Mouse (Mus musculus) fat pad, adult 2 months (tissue): ENCODE results near the gene Tha1.
"Not testable (repeated sequence)": the region's sequence is repeated elsewhere in the genome, so short reads cannot be mapped to it uniquely, and the experiment has no call there.

Source experiments
- DNase-seq: peaks from one replicate; pipeline ENCODE4 v3.0.0-alpha.2; 2011; ENCODE audit warnings: low read depth, low spot score; ENCODE audit errors: extremely low read depth

The Tha1 gene

DNA sequence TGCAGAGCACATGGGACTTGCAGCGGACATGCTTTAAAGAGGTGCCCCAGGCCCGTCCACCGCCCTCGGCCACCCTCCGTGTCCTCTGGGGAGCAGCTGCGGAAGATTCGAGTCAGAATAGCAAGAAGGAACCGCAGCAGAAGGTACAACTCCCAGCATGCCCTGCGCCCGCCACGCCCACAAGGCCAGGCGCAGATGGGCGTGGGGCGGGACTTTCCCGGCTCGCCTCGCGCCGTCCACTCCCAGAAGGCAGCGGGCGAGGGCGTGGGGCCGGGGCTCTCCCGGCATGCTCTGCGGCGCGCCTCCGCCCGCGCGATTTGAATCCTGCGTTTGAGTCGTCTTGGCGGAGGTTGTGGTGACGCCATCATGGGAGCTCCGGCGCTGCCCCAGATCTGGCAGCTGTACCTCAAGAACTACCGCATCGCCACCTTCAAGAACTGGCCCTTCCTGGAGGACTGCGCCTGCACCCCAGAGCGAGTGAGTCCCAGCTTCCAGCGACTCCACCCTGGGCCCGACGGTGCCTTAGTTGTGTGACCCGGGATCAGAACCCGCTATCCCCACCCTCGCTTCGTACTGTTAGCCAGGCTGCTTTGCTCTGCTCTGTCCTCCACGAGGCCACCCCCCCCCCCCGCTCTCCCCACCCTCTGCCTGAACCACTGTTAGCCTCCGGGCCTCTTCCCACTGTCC lies 24.2 kb downstream of the Tha1 start, which contains the start of gene Birc5:
Gene Birc5, plus strand, starts transcription at position 267 of the 687 bp plus-strand sequence.
- DNase-seq: no peak

DNA sequence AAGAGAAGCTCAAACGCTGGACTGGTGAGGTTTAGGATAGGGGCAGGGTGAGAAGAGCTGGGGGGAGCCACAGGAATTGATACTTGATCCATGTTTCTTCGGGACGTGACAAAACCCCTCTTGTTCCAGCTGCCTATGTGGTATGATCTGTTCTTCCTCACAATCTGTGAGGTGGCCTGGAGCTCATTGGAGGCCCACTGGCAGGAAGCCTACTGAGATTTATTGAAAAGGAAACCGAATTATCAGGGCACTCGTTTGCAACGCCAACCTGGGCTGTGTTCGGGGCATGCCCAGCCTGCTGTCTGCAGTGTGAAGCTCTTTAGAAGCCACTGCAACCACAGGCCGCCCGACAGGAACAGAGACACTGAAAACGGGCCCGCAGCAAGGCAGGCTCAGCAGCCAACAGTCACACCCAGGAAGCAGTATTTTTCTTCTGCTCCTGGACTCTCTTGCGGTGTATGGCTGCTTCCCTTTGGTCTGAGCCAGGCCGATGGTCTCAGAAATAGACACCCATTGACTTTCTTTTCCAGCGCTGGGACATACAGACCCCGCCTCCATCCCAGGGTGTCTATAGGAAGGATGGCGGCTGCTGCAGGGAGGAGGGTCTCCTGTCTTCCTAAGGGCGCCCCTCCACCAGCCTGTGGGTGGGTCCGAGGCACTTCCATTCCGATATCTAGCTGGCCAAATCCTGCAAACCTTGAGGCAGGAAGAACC lies 24.9 kb downstream of the Tha1 start:
- no peak for DNase-seq

DNA sequence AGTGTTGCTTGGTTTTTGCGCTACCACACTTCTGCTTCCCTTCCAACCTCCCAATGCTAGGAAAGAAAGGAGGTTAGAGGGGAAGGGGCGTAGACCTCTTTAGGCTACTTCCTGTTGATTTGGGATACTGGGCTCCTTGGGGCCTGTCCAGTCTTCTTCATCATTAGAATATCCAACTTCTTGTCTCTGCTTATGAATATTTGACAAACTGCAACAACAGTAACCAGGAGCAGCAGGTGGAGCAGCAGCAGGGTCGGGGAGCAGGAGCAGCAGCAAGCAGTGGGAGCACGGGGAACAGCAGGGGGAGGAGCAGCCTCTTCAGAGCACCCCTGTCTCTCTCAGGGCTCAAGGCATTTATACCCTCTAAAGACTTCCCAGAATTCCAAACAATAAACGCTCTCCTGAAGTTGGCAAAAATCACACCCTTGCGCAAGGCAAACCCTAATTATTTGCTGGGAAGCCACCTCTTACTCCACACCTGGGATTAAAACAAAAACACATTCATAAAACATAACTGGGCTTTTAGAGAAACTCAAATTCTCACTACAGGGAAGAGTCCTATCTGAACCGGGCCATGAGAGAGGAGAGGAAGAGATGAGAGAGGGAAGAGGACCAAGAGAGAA lies 25.6 kb downstream of the Tha1 start:
- DNase-seq: peak; percentile 74

DNA sequence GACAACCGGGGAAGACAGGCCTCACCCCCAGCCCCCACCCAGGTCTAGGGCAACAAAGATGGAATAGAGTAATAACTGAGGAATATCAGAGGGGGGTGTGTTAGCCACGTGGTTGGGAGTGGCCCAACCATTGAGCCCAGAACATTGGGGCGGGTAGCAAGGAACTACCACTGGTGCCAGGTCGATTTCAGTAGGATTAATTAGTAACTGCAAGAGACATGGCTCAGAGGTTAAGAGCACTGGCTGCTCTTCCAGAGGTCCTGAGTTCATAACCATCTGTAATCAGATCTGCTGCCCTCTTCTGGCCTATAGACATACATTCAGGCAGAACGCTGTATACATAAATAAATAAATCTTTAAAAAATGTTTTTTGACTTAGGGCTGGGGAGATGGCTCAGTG lies 26.6 kb downstream of the Tha1 start:
- DNase-seq: no peak

DNA sequence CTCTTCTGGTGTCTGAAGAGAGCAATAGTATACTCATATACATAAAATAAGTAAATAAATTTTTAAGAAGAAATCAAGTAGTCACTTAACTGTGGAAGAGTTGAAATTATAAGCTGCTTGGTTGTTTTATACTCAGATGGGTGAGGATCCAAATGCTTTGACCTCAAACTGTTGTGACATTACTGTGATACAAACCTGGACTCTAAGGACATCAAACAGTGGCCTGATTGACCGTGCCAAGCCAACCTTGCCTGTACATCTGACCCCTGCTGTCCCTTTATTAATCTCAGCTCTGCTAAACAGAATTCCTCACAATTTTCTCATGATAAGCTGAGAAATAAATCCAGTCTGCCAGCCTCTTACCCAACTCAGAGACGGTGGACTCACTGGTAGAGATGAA lies 27.6 kb downstream of the Tha1 start:
- DNase-seq: no peak

DNA sequence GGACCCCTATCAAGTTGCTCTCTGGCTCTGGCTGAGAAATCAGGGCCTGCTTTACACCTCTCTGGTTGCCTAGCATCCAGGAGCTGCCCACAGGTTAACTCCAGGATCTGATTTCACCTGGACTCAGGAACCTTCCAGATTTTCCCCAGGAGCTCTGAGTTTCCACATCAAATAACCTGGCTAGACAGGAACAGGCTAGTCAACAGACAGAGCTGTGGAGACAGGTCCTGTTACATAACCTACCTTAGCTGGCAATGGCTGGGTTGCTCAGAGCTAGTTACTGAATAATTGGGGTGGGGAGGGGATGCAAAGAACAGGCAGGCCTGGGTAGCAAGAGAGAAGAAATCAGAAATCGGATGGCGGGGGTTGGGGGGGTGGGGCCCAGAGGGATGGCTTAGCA lies 28.3 kb downstream of the Tha1 start:
- DNase-seq: peak; percentile 94

DNA sequence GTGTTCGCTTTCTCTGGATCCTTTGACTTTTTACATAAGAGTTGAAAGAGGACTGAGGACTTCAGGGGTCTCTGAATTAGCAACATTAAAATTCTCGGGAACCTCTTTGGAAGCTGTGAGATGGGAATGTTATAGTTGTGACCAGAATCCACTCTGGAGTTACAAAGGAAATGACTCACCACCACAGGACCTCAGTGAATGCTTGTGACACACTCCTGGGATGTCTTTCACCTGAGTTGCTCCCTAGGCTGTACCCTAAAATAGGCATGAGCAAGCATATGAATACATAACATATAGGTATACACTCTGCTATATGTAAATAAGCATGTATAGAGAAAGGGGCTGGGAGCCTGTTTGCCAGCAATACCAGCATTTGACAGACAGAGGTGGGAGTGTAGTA lies 29.8 kb downstream of the Tha1 start:
- DNase-seq: no peak

DNA sequence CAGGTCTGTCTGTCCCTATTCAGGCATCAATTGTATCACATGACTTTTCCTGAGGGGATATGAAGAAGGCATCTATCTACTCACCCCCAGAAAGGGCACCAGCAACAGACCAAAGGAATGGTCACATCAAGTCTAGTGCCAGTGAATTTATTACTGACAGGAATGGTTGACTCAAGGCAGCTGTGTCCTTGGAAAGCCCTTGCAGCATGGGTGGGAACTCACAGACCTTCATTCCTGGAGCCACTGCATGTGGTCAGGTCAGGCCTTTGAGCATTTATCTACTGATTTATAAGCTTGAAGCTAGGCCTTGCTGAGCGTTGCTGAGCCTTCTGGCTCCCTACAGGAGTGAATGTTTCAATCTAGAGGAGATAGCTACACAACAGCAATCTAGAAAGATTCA lies 32.4 kb downstream of the Tha1 start:
- no peak for DNase-seq

DNA sequence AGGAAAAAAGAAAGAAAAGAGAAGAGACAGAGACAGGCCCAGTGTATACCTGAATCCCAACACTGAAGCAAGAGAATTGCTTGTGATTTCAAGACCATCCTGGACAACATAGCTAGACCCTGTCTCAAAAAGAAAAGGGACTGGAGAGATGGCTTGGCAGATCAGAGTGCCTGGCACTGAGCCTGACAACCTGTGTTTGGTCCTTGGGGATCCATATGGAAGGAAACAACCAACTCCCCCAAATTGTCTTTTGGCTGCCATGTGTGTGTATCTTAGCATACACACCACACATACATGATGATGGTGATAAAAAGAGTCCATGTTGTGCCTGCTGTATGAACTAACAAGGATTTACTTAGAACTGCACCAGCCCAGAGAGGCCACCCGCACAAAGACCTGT lies 34.3 kb downstream of the Tha1 start:
- DNase-seq: no peak

DNA sequence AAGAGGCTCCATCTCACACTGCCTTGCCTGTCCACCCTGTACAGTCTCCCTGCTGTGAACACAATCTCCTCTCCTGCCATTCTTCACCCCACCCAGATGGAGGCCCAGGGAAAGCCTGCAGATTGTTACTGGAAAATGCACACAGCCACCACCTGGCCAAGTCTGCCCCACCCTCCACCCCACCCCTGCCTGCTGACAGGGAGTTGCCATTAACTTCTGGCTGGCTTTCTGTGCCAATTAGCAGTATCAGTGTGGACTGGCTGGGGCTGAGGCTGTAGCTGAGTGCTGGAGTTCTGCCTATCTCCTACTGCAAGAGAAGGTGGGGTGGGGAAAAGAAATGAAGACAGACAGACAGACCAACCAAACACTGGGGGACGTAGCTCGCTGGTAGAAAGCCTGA lies 34.7 kb downstream of the Tha1 start:
- no peak for DNase-seq

DNA sequence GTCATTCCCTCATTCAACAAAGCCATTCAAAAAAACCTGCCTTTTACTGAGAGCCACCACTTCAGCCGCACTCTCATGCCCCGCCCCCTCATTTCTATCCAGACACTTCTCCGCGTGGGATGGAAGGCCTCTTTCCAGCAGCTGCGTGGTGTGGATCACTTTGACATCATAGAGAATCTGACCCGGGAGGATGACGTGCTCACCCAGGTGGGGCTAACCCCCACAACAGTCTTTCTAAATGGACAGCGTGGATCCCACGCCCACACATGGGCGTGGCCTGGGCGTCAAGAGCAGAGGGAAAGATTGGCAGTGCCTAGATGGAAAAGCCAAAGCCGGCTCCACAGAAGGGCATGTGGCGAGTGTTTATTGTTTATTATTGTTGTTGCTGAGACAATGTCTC lies 37.0 kb downstream of the Tha1 start:
- DNase-seq: no peak

DNA sequence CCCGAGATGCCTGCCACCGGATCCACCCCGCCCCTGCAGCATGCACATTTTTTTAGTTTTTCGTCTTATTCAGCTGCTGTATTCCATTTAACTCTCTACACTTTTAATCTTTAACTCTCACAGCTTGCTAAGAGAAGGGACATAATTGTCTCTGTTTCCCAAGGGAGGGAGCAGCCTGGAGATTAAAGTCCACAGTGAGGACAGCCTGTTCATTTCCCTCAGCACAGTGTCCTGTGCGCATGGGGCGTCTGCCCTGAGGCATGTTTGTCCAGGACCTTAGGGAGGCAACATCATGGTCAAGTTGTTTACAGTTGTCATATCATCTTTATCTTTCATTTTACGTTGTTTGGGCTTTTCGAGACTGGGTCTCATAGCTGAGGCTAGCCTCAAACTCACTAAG lies 39.2 kb downstream of the Tha1 start:
- no peak for DNase-seq

DNA sequence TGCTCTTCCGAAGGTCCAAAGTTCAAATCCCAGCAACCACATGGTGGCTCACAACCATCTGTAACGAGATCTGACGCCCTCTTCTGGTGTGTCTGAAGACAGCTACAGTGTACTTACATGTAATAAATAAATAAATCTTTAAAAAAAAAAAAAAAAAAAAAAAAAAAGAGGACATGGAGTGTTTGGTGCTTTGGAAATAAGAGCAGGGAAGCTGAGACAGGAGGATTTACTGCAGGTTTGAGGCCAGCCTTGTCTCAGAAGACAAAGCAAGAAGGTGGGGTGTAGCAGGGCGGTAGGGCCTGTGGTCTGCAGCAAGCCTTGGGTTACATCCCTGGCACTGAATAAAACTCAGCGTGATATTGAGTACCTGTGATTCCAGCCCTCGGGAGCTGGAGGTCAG lies 39.8 kb downstream of the Tha1 start:
- DNase-seq: not testable (repeated sequence)

DNA sequence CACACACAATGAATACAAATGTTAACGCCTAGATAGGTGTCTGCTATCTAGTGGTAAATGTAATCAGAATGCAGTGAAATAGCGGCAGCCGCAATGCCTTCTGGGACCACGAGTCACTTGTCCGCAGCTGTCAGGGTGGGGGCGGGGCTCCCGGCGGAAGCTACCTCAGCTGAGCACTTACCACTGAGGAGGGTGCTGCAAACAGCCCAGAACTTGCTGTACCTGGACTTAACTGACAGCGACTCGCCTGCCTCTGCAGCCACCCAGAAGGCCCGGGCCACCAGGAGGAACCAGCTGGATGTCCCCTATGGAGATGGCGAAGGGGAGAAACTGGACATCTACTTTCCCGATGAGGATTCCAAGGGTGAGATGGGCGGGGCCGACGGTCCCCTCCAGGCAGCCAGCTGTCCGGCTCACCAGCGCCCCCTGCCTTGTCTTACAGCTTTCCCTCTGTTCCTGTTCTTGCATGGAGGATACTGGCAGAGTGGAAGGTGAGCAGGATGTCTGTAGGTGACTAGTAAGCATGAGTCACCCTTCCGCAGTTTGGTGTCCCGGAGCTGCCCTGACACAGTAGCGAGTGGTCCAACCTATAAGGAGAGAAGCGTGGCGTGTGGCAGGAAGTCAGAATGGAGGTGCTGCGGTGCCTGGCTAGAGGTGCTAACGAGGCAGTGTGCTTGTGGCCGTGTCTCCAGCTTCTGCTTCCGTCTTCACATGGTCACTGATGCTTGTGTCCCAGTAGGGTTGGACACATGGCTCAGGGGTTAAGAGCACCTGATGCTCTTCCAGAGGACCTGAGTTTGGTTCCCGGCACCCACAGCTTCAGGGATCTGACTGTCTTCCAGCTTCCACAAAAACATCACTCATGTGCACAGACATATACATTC lies 41.0 kb downstream of the Tha1 start:
- no peak for DNase-seq

DNA sequence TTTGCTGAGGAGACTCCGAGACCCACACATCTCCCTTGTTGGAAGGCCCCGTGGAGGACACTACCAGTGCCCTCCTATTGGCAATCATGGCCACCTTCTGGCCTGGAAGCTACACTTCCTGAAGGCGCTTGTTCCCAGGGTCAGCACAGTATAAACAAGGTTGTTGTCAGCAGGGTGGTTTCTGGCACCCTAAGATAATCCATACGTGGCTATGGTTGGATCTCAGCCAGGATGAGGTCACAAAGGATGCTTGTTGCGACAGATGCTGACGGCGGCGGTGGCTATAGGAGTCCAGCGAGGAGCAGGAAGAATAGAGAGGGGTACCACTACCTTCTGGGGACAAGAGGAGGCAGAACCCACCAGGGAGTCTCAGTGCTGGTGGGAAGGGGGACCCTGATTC lies 42.9 kb downstream of the Tha1 start:
- no peak for DNase-seq

DNA sequence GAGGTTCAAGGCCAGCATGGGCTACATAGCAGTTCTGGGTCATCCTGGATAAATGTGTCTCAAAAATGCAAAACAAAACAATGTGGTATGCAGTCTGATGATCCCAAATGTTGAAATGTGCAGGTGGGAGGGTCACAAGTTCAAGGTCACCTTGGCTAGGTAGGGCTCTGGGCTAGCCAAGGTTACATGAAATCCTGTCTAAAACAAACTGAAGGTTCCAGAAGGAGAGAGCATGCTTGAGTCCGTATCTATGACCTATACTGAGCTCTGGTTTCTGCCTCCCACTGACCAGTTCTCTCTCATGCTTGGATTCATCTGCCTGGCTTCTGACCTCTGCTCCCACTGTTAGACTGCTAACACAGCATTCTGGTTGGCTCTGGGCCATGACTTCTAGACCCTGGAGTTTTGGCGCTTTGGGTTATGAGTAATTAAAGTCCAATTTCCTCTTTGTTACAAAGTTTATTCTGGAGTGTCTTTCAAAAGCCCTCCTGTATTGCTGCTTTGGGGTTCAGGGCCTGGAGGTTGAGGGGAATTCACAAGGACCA lies 43.5 kb downstream of the Tha1 start:
- no peak for DNase-seq

DNA sequence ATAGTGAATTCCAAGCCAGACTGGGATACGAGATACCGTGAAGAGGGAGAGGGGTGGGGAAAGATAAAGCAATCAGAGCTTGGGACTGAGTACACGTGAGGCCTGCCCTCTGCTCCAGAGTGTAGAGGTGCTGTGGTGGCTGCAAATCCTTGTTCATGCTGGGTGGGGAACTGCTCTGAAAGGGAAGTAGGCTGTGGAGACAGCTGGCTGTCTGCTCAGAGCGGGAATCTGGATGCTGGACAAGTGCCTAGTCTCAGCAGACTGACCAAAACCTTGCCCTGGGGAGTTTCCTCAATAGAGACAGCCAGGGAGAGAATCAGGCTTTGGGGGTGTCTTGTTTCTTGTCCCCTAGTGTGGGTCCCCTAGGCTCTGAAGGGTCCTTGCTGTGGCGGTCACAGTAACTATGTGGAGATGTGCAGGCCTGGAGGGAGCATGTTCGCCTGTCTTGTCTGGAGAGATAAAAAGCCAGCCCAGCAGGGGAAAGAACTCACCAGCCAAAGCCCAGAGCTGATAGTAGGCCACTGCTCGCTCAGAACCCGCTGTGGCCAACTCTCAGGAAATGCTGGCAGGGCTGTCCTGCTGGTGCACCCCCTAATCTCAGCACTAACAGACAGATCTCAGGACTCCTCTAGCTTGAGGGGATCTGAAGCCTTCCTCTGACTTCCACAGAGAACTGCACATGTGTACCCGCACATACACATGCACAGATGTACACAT lies 44.2 kb downstream of the Tha1 start:
- DNase-seq: no peak

DNA sequence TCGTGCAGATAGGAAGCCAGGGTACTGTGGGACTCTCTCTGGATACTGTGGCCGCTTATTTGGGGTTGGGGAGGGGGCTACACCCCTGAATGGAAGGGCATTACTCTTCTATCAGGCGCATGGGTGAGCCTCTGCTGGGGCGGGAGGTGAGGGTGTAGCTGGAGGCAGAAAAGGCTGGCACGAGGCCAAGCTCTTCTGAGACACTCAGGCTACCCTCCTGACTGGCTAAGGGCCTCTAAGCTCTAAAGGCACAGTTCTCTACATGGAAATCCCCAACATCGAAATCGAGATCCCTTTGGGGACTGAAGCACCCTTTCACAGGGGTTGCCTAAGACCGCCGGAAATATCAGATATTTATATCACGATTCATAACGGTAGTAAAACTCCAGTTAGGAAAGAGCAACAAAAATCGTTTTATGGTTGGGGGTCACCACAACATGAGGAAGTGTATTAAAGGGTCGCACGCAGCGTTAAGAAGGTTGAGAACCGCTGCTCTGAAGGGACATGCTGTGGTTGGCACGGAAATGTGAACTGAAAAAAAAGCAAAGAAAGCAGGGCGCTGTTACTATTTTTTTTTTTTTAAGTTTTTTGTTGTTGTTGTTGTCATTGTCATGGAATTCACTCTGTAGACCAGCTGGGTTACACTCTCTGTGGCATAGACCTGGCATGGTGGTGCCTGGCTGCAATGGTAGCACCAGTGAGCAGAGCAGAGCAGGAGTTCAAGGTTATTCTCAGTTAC lies 45.0 kb downstream of the Tha1 start:
- no peak for DNase-seq

DNA sequence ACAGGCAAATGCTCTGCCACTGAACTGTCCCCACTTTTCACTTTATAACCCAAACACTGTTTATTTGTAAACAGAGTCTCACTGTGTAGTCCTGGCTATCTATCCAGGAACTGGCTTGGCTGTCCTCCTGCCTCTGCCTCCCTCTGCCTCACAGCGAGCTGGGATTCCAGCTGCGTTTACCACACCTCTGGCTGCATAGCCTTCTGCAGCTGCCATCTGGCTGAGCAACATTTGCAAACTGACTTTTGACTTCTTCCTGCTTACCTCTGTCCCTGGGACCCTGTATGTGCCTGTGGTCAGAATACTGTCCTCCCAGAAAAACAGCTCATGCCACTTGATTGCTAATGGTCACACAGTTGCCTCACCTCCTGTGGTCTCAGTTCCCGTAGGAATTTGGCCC lies 45.9 kb downstream of the Tha1 start:
- no peak for DNase-seq

DNA sequence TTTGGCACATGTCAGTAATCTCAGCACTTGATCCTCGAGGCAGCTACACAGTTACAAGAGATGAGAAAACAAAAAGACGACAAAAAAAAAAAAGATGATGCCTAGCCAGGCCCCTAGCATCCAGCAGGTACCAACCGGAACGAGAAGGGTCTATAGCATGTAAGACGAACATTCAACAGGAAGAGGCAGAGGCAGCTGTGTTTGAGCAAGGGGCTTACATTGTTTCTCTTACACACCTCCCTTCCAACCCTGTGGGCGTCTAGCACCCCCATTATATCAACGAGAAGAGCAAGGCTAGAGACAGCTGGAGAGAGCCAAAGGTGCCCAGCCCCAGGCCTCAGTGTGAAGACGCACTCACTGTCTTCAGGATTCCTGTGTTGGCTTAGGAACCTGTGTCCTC lies 46.4 kb downstream of the Tha1 start:
- DNase-seq: no peak
